Mouse (Mus musculus): Measurements from ENCODE around the gene Gm21985.
"Not testable (repeated sequence)": the region's sequence is repeated elsewhere in the genome, so short reads cannot be mapped to it uniquely, and the experiment has no call there.

Gm21985 gene

DNA sequence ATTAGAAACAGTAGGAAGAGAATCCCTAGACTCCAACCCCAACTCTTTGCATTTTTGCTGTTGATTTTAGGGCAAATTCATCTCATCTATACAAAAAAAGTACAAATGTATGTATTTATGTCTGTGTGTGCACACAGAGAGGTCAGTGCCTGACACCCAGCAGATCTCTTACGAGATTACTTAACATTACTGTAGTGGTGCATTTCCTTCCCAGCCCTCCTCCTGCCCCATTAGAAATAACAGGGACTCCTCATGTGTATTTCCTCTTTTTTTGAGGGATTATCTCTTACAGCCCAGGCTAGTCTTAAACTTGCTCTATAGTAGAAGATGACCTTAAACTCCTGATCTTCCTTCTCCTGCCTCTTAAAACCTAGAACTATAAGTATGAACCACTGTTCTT, 126.6 kb downstream of the Gm21985 start:
- DNase-seq (ENCODE audit: low spot score in 2 of 2) = no peak

- no peak for DNase-seq (ENCODE audit: low spot score in 2 of 2)
These were observed 127.8 kb downstream of the Gm21985 start for GRCm38 (mm10) chr2:112393958-112394357.

GRCm38 (mm10) chr2:112396649-112397048, 130.5 kb downstream of the Gm21985 start:
- no peak for DNase-seq (ENCODE audit: low spot score in 2 of 2)

DNA sequence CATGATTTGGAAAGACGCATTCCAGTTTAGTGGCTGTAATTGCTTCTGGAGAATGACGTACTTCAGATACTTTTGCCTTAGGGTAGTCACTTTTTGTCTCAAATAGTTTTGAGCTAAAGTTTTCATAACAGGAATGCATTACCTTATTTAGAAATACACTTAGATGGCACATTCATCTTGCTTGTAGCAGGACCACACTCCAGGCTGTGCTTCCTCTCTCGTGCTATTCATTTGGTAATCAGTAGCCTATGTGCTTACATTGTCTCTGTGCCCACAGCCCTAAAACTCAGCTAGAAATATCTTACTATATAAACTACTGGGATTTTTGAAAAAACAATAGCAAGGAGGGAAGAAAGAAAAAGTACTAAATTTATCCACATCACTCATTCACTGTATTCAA, 140.9 kb downstream of the Gm21985 start:
- DNase-seq (ENCODE audit: low spot score in 2 of 2) = no peak

- no peak for DNase-seq (ENCODE audit: low spot score in 2 of 2)
These were observed 159.2 kb downstream of the Gm21985 start for GRCm38 (mm10) chr2:112425308-112425707.

DNA sequence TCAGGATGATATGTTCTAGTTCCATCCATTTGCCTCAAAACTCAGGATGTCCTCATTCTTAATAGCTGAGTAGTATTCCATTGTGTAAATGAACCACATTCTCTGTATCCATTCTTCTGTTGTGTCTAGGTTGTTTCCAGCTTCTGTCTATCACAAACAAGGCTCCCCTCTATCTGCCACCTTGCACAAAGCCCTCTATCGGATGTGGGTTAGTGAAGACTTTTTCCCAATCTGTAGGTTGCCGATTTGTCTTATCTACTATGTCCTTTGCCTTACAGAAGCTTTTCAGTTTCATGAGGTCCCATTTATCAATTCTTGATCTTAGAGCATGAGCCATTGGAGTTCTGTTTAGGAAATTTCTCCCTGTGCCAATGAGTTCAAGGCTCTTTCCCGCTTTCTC, 162.4 kb downstream of the Gm21985 start:
- DNase-seq (ENCODE audit: low spot score in 2 of 2) = not testable (repeated sequence)

DNA sequence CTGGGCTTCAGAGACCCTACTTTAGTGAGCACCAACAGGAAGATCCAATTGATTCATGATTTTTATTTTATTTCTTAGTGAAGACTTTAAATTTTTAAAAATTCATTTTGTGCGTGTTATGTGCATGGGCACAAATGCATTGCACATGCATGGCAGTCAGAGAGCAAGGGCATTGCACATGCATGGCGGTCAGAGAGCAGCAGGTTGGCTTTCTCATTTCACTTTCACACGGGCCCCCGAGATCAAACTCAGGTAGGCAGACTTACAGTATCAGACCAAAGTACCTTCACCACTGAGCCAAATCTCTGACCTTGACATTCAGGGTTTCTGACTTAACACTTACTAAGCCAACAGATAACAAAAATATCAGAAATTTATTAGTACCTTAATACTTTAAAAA, 163.6 kb downstream of the Gm21985 start:
- DNase-seq (ENCODE audit: low spot score in 2 of 2) = no peak

DNA sequence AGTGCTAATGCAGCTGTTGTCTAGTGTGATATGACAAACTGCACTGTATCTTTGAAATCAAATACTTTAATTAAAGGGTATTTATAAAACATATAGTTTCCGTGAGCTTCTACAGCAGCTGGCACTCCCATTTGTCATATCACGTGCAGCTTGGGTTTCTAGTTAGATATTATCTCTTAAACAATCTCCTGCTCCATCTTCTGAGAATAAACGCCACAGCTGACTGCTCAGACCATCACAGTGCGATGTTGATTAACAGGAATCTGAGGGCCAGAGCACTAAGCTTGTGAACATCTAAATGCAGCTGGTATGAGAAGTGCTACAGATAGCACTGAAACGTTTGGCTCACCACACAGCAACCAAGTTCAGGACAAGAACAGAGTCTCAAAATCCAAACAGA, 164.3 kb downstream of the Gm21985 start:
- DNase-seq (ENCODE audit: low spot score in 2 of 2) = no peak

DNA sequence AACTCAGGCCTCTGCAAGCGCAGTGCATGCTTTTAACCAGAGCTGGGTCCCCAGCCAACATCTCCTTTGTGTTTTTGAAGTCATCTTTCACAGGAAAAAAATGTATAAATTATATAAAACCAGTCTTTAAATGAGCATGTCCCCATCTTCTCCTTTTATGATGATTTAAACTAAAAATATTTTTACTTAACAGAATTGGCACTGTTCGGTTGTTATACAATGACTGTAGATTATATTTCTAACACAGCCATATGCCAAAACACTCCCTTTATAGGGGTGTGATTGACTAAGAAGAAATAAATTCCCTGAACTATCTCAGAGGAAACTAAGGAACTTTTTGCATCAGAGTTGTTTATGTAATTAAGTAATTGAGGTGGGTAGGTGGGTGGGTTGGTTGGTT, 166.4 kb downstream of the Gm21985 start:
- DNase-seq (ENCODE audit: low spot score in 2 of 2) = no peak

DNA sequence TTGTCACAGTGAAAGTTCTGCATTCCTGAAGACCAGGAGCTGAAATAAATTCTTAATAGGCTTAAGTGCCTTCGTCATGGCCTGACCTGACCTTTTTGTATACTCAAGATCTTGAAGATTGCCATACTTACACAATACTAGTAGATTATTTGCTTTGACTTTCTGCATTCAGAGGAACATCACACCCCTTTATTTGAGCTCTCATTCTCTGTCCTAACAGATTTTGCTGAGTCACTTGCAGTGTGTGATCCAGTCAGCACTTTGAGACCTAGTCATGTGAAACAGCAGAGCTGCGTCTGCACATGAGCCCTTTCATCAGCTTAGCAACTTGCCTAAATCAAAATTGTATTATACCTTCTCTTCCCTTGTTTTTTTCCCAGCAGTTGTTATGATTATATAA, 167.2 kb downstream of the Gm21985 start:
- no peak for DNase-seq (ENCODE audit: low spot score in 2 of 2)

GRCm38 (mm10) chr2:112436292-112436691, 170.2 kb downstream of the Gm21985 start:
- no peak for DNase-seq (ENCODE audit: low spot score in 2 of 2)

- DNase-seq (ENCODE audit: low spot score in 2 of 2) = no peak
These were observed 171.5 kb downstream of the Gm21985 start for GRCm38 (mm10) chr2:112437589-112437988.

DNA sequence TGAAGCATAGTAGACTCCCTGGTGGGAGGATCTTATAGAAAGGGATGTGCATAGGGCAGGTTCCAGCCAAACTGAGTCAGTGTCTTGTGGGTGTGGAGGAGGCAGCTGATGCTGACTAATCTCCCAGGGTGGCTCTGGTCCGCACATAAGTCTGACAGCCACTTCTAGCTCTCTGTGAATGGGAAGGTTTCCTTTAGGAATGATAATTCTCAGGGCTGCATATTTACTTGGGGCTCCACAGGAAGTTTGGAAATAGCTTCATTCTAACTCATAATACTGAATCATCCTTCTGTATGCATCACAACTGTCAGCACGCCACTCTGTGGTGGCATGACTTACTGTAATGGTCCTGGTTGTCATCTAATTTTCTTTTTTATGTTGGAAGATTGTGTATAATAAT, 177.4 kb downstream of the Gm21985 start:
- no peak for DNase-seq (ENCODE audit: low spot score in 2 of 2)

GRCm38 (mm10) chr2:112445511-112445910, 179.4 kb downstream of the Gm21985 start:
- DNase-seq (ENCODE audit: low spot score in 2 of 2) = no peak

DNA sequence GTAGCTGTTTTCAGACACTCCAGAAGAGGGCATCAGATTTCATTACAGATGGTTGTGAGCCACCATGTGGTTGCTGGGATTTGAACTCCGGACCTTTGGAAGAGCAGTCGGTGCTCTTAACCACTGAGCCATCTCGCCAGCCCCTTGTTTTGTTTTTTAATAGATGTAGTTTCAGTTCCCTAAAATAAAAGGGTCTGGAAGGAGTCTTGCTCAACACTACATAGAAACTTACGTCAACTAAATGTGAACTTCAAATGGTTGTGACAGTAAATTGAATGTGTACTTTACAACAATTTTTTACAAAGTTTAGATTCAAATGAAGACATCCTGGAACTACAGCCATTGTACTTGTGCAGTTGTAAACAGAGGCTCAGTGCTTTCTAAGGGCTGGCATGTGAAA, 181.9 kb downstream of the Gm21985 start:
- DNase-seq (ENCODE audit: low spot score in 2 of 2) = not testable (repeated sequence)

DNA sequence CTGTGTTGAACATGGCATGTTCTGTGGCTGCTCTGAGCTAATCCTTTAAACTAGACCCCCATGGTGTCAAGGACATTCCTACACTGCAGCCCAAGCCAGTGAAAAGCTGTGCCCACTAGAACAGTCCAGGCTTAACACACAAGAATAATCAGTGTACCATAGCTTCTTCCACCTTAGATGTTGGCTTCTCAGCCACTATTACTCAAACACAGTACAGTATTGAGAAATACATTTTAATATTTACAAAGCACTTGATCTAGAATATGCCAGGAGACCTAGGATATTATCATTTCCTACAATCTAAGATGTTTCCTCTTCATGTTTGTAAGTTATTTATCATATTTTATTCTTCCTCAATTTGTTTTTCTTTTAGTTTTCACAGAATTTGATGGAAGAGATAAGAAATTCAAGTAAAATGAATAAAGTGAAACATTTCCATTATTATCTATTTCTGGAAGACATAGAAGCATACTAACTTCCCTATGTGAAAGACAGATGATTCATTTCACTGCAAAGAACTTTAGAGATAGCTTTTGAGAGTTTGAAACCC, 182.5 kb downstream of the Gm21985 start:
- DNase-seq (ENCODE audit: low spot score in 2 of 2) = no peak

DNA sequence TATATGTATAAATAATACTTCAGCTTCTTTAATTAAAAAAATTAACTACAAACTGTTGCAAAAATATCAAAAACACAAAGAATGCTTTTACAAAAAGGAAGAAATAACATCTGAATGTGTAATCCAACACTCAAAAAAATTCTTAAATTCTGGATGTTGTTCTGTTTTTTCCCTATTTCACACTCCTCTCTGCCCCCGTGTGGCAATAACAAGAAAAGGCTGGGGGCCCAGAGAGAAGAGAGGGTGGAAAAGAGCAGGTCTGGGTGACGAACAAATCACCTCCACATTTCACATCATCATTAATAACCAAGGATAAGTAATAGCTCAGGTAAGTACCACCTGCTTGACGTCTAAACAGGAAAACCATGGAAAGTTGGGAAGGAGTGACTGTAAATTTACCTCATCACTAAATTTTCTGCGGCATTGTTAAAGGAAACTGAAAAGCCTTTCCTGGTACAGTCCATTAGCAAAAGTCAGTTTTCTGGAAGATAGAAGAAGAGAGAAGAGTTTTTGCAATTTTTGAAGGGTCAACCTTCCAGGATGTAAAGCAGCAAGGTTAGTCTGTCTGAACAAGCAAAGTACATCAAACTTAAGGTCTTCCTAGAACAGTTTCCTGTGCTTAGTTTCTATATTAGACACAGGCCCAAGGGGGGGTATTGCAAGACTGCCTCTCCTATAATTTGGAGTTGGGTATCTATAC, 183.6 kb downstream of the Gm21985 start:
- peak in 1 of 2 experiments; percentile 20 for DNase-seq (ENCODE audit: low spot score in 2 of 2)

- not testable (repeated sequence) for DNase-seq (ENCODE audit: low spot score in 2 of 2)
These were observed 186.4 kb downstream of the Gm21985 start for GRCm38 (mm10) chr2:112452513-112452912.

GRCm38 (mm10) chr2:112454125-112454861, 188.2 kb downstream of the Gm21985 start:
- DNase-seq (ENCODE audit: low spot score in 2 of 2) = no peak

GRCm38 (mm10) chr2:112454862-112455564, 188.9 kb downstream of the Gm21985 start, which contains the start of gene Emc7:
Emc7 (plus strand) TSS chr2:112454997.
- DNase-seq (ENCODE audit: low spot score in 2 of 2) = peak; percentile 93 to 96
